Mouse (Mus musculus): ENCODE measurements around the gene Dctn3.

The Dctn3 gene

GRCm38 (mm10) chr4:41670836-41671235 is 52.1 kb downstream of the Dctn3 start:
- no peak for DNase-seq

GRCm38 (mm10) chr4:41666646-41667045 is 56.3 kb downstream of the Dctn3 start:
- no peak for DNase-seq

GRCm38 (mm10) chr4:41665009-41665675 is 57.8 kb downstream of the Dctn3 start:
- no peak for DNase-seq
